Mouse (Mus musculus): Measurements from ENCODE around the gene Itpk1. TPM values are rescaled to one million over a fixed set of nuclear protein-coding genes. Genes with fewer than 3 reads are reported as not detected.

Gene Itpk1
- polyA plus RNA-seq, 1 experiment: 34.2 TPM

GRCm38 (mm10) chr12:102541168-102541567 is 163.6 kb downstream of the Itpk1 start:
- no peak overlapping the region for H3K4me3 ChIP-seq (ENCODE audit: control insufficient read depth, insufficient read depth, low read length)
- H3K36me3 ChIP-seq (ENCODE audit: control insufficient read depth, insufficient read depth, low read length): no peaks in the 10 kb centered on the region
- WGBS: 96% methylated on average over 7 of the region's 7 CpGs
- DNase-seq: no peak
- TF ChIP-seq POLR2A (IDR thresholded peaks at IDR 0.05; ENCODE audit: control insufficient read depth, extremely low read depth, insufficient read depth, low read length, poor library complexity) (no peak), CTCF (IDR thresholded peaks at IDR 0.05; ENCODE audit: borderline replicate concordance, control insufficient read depth, extremely low read depth, insufficient read depth, low read length, poor library complexity) (no peak)
- H3K4me1 ChIP-seq (replicated peaks; ENCODE audit: control insufficient read depth, insufficient read depth, low read length): no peaks in the 10 kb centered on the region
- H3K27ac ChIP-seq (ENCODE audit: control insufficient read depth, insufficient read depth, low read length): no peak overlapping the region
- H3K27me3 ChIP-seq (ENCODE audit: control insufficient read depth, insufficient read depth, low read length): no peaks in the 10 kb centered on the region

DNA sequence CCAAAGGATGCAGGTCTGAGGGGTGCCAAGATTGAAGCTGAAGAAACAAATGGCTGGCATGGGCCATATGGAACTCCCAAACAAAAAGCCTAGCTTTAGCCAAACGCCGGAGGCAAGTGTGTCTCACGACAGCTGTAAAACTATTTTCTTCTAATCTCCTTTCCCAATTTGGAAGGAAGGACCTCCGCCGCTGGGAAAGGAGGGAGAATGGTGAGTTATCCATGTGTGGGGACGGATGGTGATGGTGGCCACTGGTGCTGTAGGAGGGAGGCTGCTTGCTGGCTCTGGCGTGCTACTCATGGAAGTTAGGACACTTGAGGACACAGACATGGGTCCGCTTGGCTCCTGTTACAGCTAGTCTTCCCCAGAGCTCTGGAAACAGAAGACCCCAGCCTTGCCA is 164.5 kb downstream of the Itpk1 start:
- Histone ChIP-seq H3K36me3 (ENCODE audit: control insufficient read depth, insufficient read depth, low read length) (no peaks in the 10 kb centered on the region), H3K4me3 (ENCODE audit: control insufficient read depth, insufficient read depth, low read length) (no peak overlapping the region), H3K27me3 (ENCODE audit: control insufficient read depth, insufficient read depth, low read length) (no peaks in the 10 kb centered on the region), H3K27ac (ENCODE audit: control insufficient read depth, insufficient read depth, low read length) (no peak overlapping the region), H3K4me1 (replicated peaks; ENCODE audit: control insufficient read depth, insufficient read depth, low read length) (no peaks in the 10 kb centered on the region)
- WGBS: 89% methylated on average over 8 of the region's 8 CpGs
- DNase-seq: no peak
- TF ChIP-seq POLR2A (IDR thresholded peaks at IDR 0.05; ENCODE audit: control insufficient read depth, extremely low read depth, insufficient read depth, low read length, poor library complexity) (no peak), CTCF (IDR thresholded peaks at IDR 0.05; ENCODE audit: borderline replicate concordance, control insufficient read depth, extremely low read depth, insufficient read depth, low read length, poor library complexity) (no peak)

DNA sequence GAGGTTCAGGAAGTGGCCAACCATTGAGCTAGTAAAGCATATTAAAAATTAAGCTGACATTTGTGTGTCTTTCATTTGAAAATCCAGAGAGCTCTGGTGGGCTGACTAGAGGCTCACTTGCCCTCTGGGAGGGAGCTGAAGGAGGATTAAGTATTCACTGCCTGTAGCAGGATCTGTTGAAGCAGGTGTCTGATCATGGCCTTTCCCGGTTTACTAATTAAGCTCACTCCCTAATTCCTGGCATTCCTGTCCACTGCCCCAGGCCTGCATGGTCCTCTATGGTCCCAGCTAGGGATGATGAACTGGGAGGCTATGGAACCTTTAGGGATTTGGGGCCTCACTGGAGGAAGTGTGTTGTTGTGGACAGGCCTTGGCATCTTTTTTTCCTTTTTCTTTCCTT is 168.9 kb downstream of the Itpk1 start:
- Histone ChIP-seq H3K36me3 (ENCODE audit: control insufficient read depth, insufficient read depth, low read length) (no peaks in the 10 kb centered on the region), H3K27ac (ENCODE audit: control insufficient read depth, insufficient read depth, low read length) (no peak overlapping the region; the same call in 1 of the 2 replicates), H3K27me3 (ENCODE audit: control insufficient read depth, insufficient read depth, low read length) (no peaks in the 10 kb centered on the region), H3K4me1 (replicated peaks; ENCODE audit: control insufficient read depth, insufficient read depth, low read length) (no peaks in the 10 kb centered on the region), H3K4me3 (ENCODE audit: control insufficient read depth, insufficient read depth, low read length) (no peak overlapping the region)
- WGBS: 93% methylated on average over 1 of the region's 1 CpGs
- TF ChIP-seq POLR2A (IDR thresholded peaks at IDR 0.05; ENCODE audit: control insufficient read depth, extremely low read depth, insufficient read depth, low read length, poor library complexity): no peak
- TF ChIP-seq CTCF (IDR thresholded peaks at IDR 0.05; ENCODE audit: borderline replicate concordance, control insufficient read depth, extremely low read depth, insufficient read depth, low read length, poor library complexity): no peak
- no peak for DNase-seq

GRCm38 (mm10) chr12:102527989-102528388 is 176.7 kb downstream of the Itpk1 start:
- TF ChIP-seq CTCF (IDR thresholded peaks at IDR 0.05; ENCODE audit: borderline replicate concordance, control insufficient read depth, extremely low read depth, insufficient read depth, low read length, poor library complexity) (no peak), POLR2A (IDR thresholded peaks at IDR 0.05; ENCODE audit: control insufficient read depth, extremely low read depth, insufficient read depth, low read length, poor library complexity) (no peak)
- whole genome bisulfite sequencing: 83% methylated on average over 5 of the region's 5 CpGs
- Histone ChIP-seq H3K4me3 (ENCODE audit: control insufficient read depth, insufficient read depth, low read length) (no peak overlapping the region), H3K27ac (ENCODE audit: control insufficient read depth, insufficient read depth, low read length) (no peak overlapping the region), H3K4me1 (replicated peaks; ENCODE audit: control insufficient read depth, insufficient read depth, low read length) (no peaks in the 10 kb centered on the region), H3K36me3 (ENCODE audit: control insufficient read depth, insufficient read depth, low read length) (no peaks in the 10 kb centered on the region), H3K27me3 (ENCODE audit: control insufficient read depth, insufficient read depth, low read length) (no peaks in the 10 kb centered on the region)
- DNase-seq: no peak

- DNase-seq: no peak
- 65% methylated on average over 6 of the region's 6 CpGs for WGBS
- Histone ChIP-seq H3K27me3 (ENCODE audit: control insufficient read depth, insufficient read depth, low read length) (no peaks in the 10 kb centered on the region), H3K27ac (ENCODE audit: control insufficient read depth, insufficient read depth, low read length) (no peak overlapping the region), H3K36me3 (ENCODE audit: control insufficient read depth, insufficient read depth, low read length) (no peaks in the 10 kb centered on the region), H3K4me3 (ENCODE audit: control insufficient read depth, insufficient read depth, low read length) (no peak overlapping the region), H3K4me1 (replicated peaks; ENCODE audit: control insufficient read depth, insufficient read depth, low read length) (no peaks in the 10 kb centered on the region)
- TF ChIP-seq POLR2A (IDR thresholded peaks at IDR 0.05; ENCODE audit: control insufficient read depth, extremely low read depth, insufficient read depth, low read length, poor library complexity) (no peak), CTCF (IDR thresholded peaks at IDR 0.05; ENCODE audit: borderline replicate concordance, control insufficient read depth, extremely low read depth, insufficient read depth, low read length, poor library complexity) (no peak)
These were observed 180.0 kb downstream of the Itpk1 start for GRCm38 (mm10) chr12:102524760-102525159.

DNA sequence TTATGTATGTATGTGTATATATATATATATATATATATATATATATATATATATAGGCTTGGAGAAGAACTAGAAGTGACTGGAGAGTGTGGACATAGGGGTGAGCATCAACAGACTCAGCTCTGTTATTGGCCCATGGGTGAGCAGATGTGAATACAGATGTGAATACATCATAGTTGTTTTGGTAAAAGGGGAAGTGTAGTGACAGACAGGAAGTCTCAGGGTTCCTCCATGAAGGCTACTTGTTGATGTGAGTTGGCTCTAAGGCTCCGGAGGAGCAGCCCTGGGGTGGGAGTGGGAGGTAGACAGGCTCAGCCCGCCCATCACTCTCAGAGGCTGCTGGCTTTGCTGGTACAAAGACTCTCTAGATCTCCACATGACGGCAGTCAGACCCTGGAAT is 180.5 kb downstream of the Itpk1 start:
- H3K27me3 ChIP-seq (ENCODE audit: control insufficient read depth, insufficient read depth, low read length): no peaks in the 10 kb centered on the region
- TF ChIP-seq POLR2A (IDR thresholded peaks at IDR 0.05; ENCODE audit: control insufficient read depth, extremely low read depth, insufficient read depth, low read length, poor library complexity): no peak
- TF ChIP-seq CTCF (IDR thresholded peaks at IDR 0.05; ENCODE audit: borderline replicate concordance, control insufficient read depth, extremely low read depth, insufficient read depth, low read length, poor library complexity): no peak
- H3K4me1 ChIP-seq (replicated peaks; ENCODE audit: control insufficient read depth, insufficient read depth, low read length): no peaks in the 10 kb centered on the region
- no peak overlapping the region for H3K4me3 ChIP-seq (ENCODE audit: control insufficient read depth, insufficient read depth, low read length)
- DNase-seq: no peak
- WGBS: 48% methylated on average over 3 of the region's 3 CpGs
- no peak overlapping the region for H3K27ac ChIP-seq (ENCODE audit: control insufficient read depth, insufficient read depth, low read length)
- H3K36me3 ChIP-seq (ENCODE audit: control insufficient read depth, insufficient read depth, low read length): no peaks in the 10 kb centered on the region

GRCm38 (mm10) chr12:102521777-102522319 is 182.9 kb downstream of the Itpk1 start:
- WGBS: 95% methylated on average over 13 of the region's 13 CpGs
- TF ChIP-seq CTCF (IDR thresholded peaks at IDR 0.05; ENCODE audit: borderline replicate concordance, control insufficient read depth, extremely low read depth, insufficient read depth, low read length, poor library complexity) (no peak), POLR2A (IDR thresholded peaks at IDR 0.05; ENCODE audit: control insufficient read depth, extremely low read depth, insufficient read depth, low read length, poor library complexity) (no peak)
- H3K27ac ChIP-seq (ENCODE audit: control insufficient read depth, insufficient read depth, low read length): no peak overlapping the region
- H3K4me1 ChIP-seq (replicated peaks; ENCODE audit: control insufficient read depth, insufficient read depth, low read length): no peaks in the 10 kb centered on the region
- H3K36me3 ChIP-seq (ENCODE audit: control insufficient read depth, insufficient read depth, low read length): no peaks in the 10 kb centered on the region
- no peak overlapping the region for H3K4me3 ChIP-seq (ENCODE audit: control insufficient read depth, insufficient read depth, low read length)
- no peaks in the 10 kb centered on the region for H3K27me3 ChIP-seq (ENCODE audit: control insufficient read depth, insufficient read depth, low read length)
- DNase-seq: no peak
